23 mouse cellular contexts compared by ENCODE assay signal in genomic region chr12:67722033-67722800, GRCm38 (mm10).
DNase-seq lines count a peak whose midpoint lies in the region; ATAC-seq lines count a peak whose summit lies in the region.
"Had no signal": no experiment of that assay in that cellular context is flagged by ENCODE, and none has a peak within 500 bp of the region (broad histone marks: within the 10 kb centered on the region; RNA-seq: fewer than 3 reads in every experiment).

No protein-coding gene starts in this region.

- no peak overlapping the region for H3K4me2 ChIP-seq in lung, embryonic 15.5 days
- no peak overlapping the region for H3K4me2 ChIP-seq in intestine, embryonic 16.5 days (ENCODE audit: low read depth, low read length)
- H3K4me2 ChIP-seq: forebrain, embryonic 13.5 days; heart, embryonic 13.5 days; hindbrain, embryonic 14.5 days had no signal

- no peaks in the 10 kb centered on the region for H3K27me3 ChIP-seq in lung, embryonic 15.5 days
- H3K27me3 ChIP-seq in intestine, embryonic 16.5 days (replicated peaks; ENCODE audit: control insufficient read depth, insufficient read depth, low read length), result no peaks in the 10 kb centered on the region
- H3K27me3 ChIP-seq: forebrain, embryonic 13.5 days; heart, embryonic 13.5 days had no signal

- H3K27ac ChIP-seq in lung, embryonic 15.5 days, result no peak overlapping the region
- H3K27ac ChIP-seq in intestine, embryonic 16.5 days (ENCODE audit: low read length), result peak overlapping the region; percentile 40; the same call in 1 of the 2 replicates
- H3K27ac ChIP-seq: forebrain, embryonic 10.5 days; forebrain, embryonic 13.5 days; heart, adult 2 months; heart, embryonic 10.5 days; heart, embryonic 13.5 days; hindbrain, embryonic 14.5 days had no signal

- H3K4me1 ChIP-seq in lung, embryonic 15.5 days, result no peaks in the 10 kb centered on the region
- no peaks in the 10 kb centered on the region for H3K4me1 ChIP-seq in intestine, embryonic 16.5 days (ENCODE audit: control insufficient read depth, insufficient read depth, low read length)
- H3K4me1 ChIP-seq: forebrain, embryonic 10.5 days; forebrain, embryonic 13.5 days; heart, embryonic 10.5 days; heart, embryonic 13.5 days had no signal

- no peaks in the 10 kb centered on the region for H3K9me3 ChIP-seq in lung, embryonic 15.5 days
- H3K9me3 ChIP-seq in intestine, embryonic 16.5 days (ENCODE audit: control insufficient read depth, low read length), result no peaks in the 10 kb centered on the region
- H3K9me3 ChIP-seq: forebrain, embryonic 10.5 days; forebrain, embryonic 13.5 days; heart, embryonic 10.5 days; heart, embryonic 13.5 days had no signal

- ATAC-seq in lung, embryonic 15.5 days (ENCODE audit: borderline replicate concordance, extremely low read depth, low FRiP score, low TSS enrichment), result peak; percentile 80
- ATAC-seq in intestine, embryonic 16.5 days, result peak; percentile 69; the same call in 1 of the 2 replicates
- peak; percentile 17 for ATAC-seq in monocyte, adult 5-6 weeks (replicated peaks; ENCODE audit: insufficient number of reproducible peaks, low FRiP score, low TSS enrichment, poor library complexity, severe bottlenecking)
- ATAC-seq: CD4-positive, CD25-positive, alpha-beta regulatory T cell, adult 4 months; forebrain, embryonic 13.5 days; forebrain, embryonic 16.5 days had no signal

- H3K36me3 ChIP-seq in lung, embryonic 15.5 days, result no peaks in the 10 kb centered on the region
- H3K36me3 ChIP-seq in intestine, embryonic 16.5 days (ENCODE audit: control insufficient read depth, insufficient read depth, low read length), result no peaks in the 10 kb centered on the region
- H3K36me3 ChIP-seq: forebrain, embryonic 10.5 days; heart, embryonic 10.5 days; heart, embryonic 13.5 days had no signal

- no peak for DNase-seq in lung, postnatal 10 days
- DNase-seq in lung, postnatal 4 days, result peak; percentile 4 to 26
- no peak for DNase-seq in lung, postnatal 36 days
- no peak for DNase-seq in adipocyte (ENCODE audit: low spot score)
- DNase-seq: adrenal gland, adult 8-10 months; adrenal gland, postnatal 25 days; cerebellum, adult 11-12 months; cerebellum, adult 8-10 months; gastrocnemius, postnatal 10 days; gastrocnemius, postnatal 36 days; heart, adult 2 months; heart, postnatal 14 days; heart, postnatal 4 days had no signal

- 45% methylated on average over 6 of the region's 6 CpGs for WGBS in lung, embryonic 15.5 days
- 65% methylated on average over 6 of the region's 6 CpGs for WGBS in intestine, embryonic 16.5 days

- no peak overlapping the region for H3K9ac ChIP-seq in lung, embryonic 15.5 days
- no peak overlapping the region for H3K9ac ChIP-seq in intestine, embryonic 16.5 days (ENCODE audit: low read depth, low read length)
- H3K9ac ChIP-seq: forebrain, embryonic 13.5 days; heart, embryonic 13.5 days; hindbrain, embryonic 14.5 days had no signal

- no peak overlapping the region for H3K4me3 ChIP-seq in lung, embryonic 15.5 days
- H3K4me3 ChIP-seq in intestine, embryonic 16.5 days (ENCODE audit: low read length), result no peak overlapping the region
- H3K4me3 ChIP-seq: forebrain, embryonic 10.5 days; forebrain, embryonic 13.5 days; heart, adult 2 months; heart, embryonic 10.5 days; heart, embryonic 13.5 days had no signal

Comparison
In these comparisons a context has a peak if more than half of its experiments do, and no peak if none do; other contexts are left out.
1. DNase-seq: peak in lung, postnatal 4 days (2 of 2); none in lung, postnatal 10 days (single experiment), lung, postnatal 36 days (single experiment) and adipocyte (single experiment).
2. ATAC-seq: peak in every context shown above with its lines; median percentile 80 in lung, embryonic 15.5 days; 69 in intestine, embryonic 16.5 days; 17 in monocyte, adult 5-6 weeks.